Mouse (Mus musculus) ES-Bruce4 (cell line): ENCODE measurements at regions not wholly inside any gene's neighbourhood (a gene's known extent, or its start where the extent isn't known, plus 50 kb on each side); places are given as distances from the start of the nearest gene placed in this dataset.

Source experiments
- H3K27ac ChIP-seq: 2 replicates; pipeline ENCODE4 v1.5.1; 2012; ENCODE audit warnings: low read length, inconsistent platforms; ENCODE audit not compliant: insufficient read depth
- H3K27me3 ChIP-seq: 2 replicates; pipeline ENCODE4 v1.6.1; 2012; ENCODE audit warnings: mild to moderate bottlenecking, low read length, inconsistent platforms; ENCODE audit not compliant: control insufficient read depth, poor library complexity, insufficient read depth, severe bottlenecking
- H3K36me3 ChIP-seq: 2 replicates; pipeline ENCODE4 v1.6.1; 2012; ENCODE audit warnings: inconsistent platforms, mild to moderate bottlenecking, low read length, moderate library complexity; ENCODE audit not compliant: control insufficient read depth, poor library complexity, insufficient read depth, severe bottlenecking
- H3K4me1 ChIP-seq: one replicate; pipeline ENCODE4 v1.8.1; 2011; ENCODE audit warnings: low read length; ENCODE audit not compliant: control insufficient read depth, insufficient read depth
- H3K4me3 ChIP-seq: 2 replicates; pipeline ENCODE4 v1.5.1; 2011; ENCODE audit warnings: low read depth, mild to moderate bottlenecking, low read length
- H3K9ac ChIP-seq: 2 replicates; pipeline ENCODE4 v1.6.1; 2012; ENCODE audit warnings: low read depth, mild to moderate bottlenecking, inconsistent platforms; ENCODE audit not compliant: poor library complexity, severe bottlenecking
- H3K9me3 ChIP-seq: replicated peaks from 2 replicates; pipeline ENCODE4 v1.6.1; 2012; ENCODE audit warnings: mild to moderate bottlenecking, low read length, inconsistent platforms; ENCODE audit not compliant: control insufficient read depth, poor library complexity, insufficient read depth, severe bottlenecking
- CTCF ChIP-seq: IDR thresholded peaks from one replicate; pipeline ENCODE4 v1.8.1; 2011; ENCODE audit warnings: low read depth, low read length
- EP300 ChIP-seq: IDR thresholded peaks from 2 replicates; pipeline ENCODE4 v1.6.1; 2011; ENCODE audit warnings: low read depth, low read length; ENCODE audit not compliant: insufficient read depth
- POLR2A ChIP-seq: IDR thresholded peaks from one replicate; pipeline ENCODE4 v1.8.1; 2011; ENCODE audit warnings: low read length; ENCODE audit not compliant: insufficient read depth

DNA sequence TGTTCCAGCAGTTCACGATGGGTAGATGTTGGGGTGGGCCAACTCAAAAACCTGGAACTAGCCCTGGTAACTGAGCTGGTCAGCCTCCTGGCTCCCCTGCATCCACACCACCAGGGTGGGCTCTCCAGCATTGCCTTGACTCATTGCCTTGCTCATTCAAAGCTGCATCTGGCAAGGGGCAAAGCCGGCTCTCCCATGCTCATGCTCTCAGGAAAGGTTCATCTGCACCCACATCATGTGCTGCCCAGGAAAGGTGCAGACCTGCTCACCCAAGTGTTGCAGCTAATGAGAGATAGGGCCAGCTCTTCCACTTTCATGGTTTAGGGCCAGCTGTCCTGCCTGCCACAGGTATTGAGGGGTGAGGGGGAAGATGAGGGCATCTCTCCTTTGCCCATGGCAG lies 437.9 kb downstream of the Glrx3 start:
- Histone ChIP-seq H3K4me1 (no peaks in the 10 kb centered on the region), H3K4me3 (no peak overlapping the region), H3K9me3 (no peaks in the 10 kb centered on the region), H3K36me3 (no peaks in the 10 kb centered on the region), H3K9ac (no peak overlapping the region), H3K27me3 (no peaks in the 10 kb centered on the region), H3K27ac (no peak overlapping the region)
- TF ChIP-seq EP300 (no peak), CTCF (no peak), POLR2A (no peak)

DNA sequence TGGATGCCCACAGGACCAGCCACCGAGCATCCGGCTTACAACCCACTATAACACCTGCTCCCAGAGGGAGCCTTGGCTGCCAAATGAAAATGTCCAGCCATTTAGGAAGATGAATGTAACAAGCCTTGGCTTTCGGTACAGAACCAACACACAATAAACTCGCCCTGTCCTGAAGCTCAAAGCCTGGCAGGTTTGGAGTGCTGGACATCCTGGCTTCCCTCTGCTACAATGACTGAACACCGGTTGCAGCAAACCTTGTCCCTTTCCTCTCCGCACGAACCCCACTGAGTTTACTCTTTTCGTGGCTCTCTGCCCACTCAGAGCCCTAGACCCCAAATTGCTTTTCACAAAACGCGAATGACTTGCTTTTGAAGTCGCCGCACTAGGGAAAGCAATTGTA lies 441.9 kb downstream of the Glrx3 start:
- no peaks in the 10 kb centered on the region for H3K4me1 ChIP-seq
- H3K9me3 ChIP-seq = no peaks in the 10 kb centered on the region
- H3K4me3 ChIP-seq = no peak overlapping the region
- no peaks in the 10 kb centered on the region for H3K36me3 ChIP-seq
- H3K27me3 ChIP-seq = no peaks in the 10 kb centered on the region
- no peak overlapping the region for H3K27ac ChIP-seq
- no peak for TF ChIP-seq POLR2A
- TF ChIP-seq EP300 = no peak
- no peak for TF ChIP-seq CTCF
- no peak overlapping the region for H3K9ac ChIP-seq

DNA sequence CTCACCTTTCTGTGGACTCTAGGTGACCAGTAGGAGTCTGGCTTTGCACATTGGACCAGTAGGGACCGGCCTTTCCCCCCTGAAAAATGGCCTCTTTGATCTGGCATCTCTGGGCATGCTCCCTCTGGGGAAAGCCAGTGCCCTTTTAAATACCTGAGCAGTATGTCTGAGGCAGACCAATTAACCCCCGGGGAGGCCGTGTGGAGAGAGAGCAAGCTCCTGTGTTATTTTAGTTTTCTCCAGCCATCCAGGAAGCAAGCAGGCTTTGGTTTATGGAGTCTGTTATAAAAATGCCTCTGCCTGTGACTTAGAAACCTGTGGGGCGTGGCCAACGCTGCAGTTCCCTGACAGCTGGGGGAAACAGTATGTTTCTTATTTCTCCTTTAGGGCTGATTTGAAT lies 445.5 kb downstream of the Glrx3 start:
- no peak overlapping the region for H3K27ac ChIP-seq
- H3K9me3 ChIP-seq = no peaks in the 10 kb centered on the region
- TF ChIP-seq CTCF (no peak), POLR2A (no peak)
- H3K9ac ChIP-seq = no peak overlapping the region
- no peak overlapping the region for H3K4me3 ChIP-seq
- H3K27me3 ChIP-seq = no peaks in the 10 kb centered on the region
- H3K4me1 ChIP-seq = no peaks in the 10 kb centered on the region
- no peaks in the 10 kb centered on the region for H3K36me3 ChIP-seq

- H3K27me3 ChIP-seq = no peaks in the 10 kb centered on the region
- no peak overlapping the region for H3K9ac ChIP-seq
- TF ChIP-seq EP300 (no peak), POLR2A (no peak), CTCF (no peak)
- no peak overlapping the region for H3K4me3 ChIP-seq
- H3K9me3 ChIP-seq = no peaks in the 10 kb centered on the region
- H3K4me1 ChIP-seq = no peaks in the 10 kb centered on the region
- H3K36me3 ChIP-seq = no peaks in the 10 kb centered on the region
- no peak overlapping the region for H3K27ac ChIP-seq
Observed at GRCm38 (mm10) chr7:137883701-137884100, 446.3 kb downstream of the Glrx3 start.

DNA sequence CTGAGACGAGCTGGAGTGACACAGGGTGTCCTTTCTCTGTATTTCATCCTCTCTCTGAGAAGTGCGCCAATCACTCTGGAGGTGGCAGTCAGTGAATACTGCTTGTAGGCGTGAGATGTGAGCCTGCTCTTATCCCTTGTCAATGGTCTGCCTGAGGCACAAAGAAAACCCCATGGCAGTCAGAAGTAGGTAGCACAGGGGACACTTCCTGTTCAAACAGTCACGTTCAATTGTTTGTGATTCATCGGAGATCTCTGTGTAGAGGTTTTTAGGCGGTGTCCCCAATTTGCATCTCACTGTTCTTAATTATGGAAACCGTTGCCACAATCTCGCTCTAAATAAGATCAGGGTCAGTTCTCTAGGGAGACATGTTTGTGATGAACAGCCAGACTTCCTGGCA lies 447.7 kb downstream of the Glrx3 start:
- Histone ChIP-seq H3K27ac (no peak overlapping the region), H3K4me1 (no peaks in the 10 kb centered on the region), H3K27me3 (no peaks in the 10 kb centered on the region), H3K4me3 (no peak overlapping the region), H3K36me3 (no peaks in the 10 kb centered on the region), H3K9ac (no peak overlapping the region), H3K9me3 (no peaks in the 10 kb centered on the region)
- TF ChIP-seq POLR2A = no peak
- TF ChIP-seq CTCF = no peak
- no peak for TF ChIP-seq EP300

GRCm38 (mm10) chr7:137888731-137889130 lies 451.3 kb downstream of the Glrx3 start:
- Histone ChIP-seq H3K9ac (no peak overlapping the region), H3K9me3 (no peaks in the 10 kb centered on the region), H3K27ac (no peak overlapping the region), H3K4me3 (no peak overlapping the region), H3K36me3 (no peaks in the 10 kb centered on the region), H3K4me1 (no peaks in the 10 kb centered on the region), H3K27me3 (no peaks in the 10 kb centered on the region)
- TF ChIP-seq EP300 (no peak), POLR2A (no peak), CTCF (no peak)
